Mouse (Mus musculus) forebrain, embryonic 12.5 days (tissue): ENCODE results near the gene Vps4b. TPM values are rescaled to one million over a fixed set of nuclear protein-coding genes. Genes with fewer than 3 reads are reported as not detected.
A peak's percentile ranks its signal among the peaks of the same experiment; 100 is the strongest.

Source experiments
- ATAC-seq: fragments of 200-750 bp; cut with Nextera tagmentation; 2 replicates; pipeline ENCODE4 v1.8.0; 2017; ENCODE audit warnings: moderate TSS enrichment; ENCODE audit not compliant: low FRiP score
- H3K27ac ChIP-seq: fragments of 300-500 bp; sonication (generic); 2 replicates; pipeline ENCODE4 v1.5.1; 2016; ENCODE audit warnings: mild to moderate bottlenecking
- H3K27me3 ChIP-seq: fragments of 300-500 bp; sonication (generic); 2 replicates; pipeline ENCODE4 v1.6.1; 2016; ENCODE audit warnings: mild to moderate bottlenecking
- H3K36me3 ChIP-seq: fragments of 300-500 bp; sonication (generic); replicated peaks from 2 replicates; pipeline ENCODE4 v1.6.1; 2016; ENCODE audit warnings: mild to moderate bottlenecking
- H3K4me1 ChIP-seq: fragments of 300-500 bp; sonication (generic); 2 replicates; pipeline ENCODE4 v1.6.1; 2016
- H3K4me2 ChIP-seq: fragments of 300-500 bp; sonication (generic); 2 replicates; pipeline ENCODE4 v1.6.1; 2016; ENCODE audit warnings: mild to moderate bottlenecking, moderate library complexity
- H3K4me3 ChIP-seq: fragments of 300-500 bp; sonication (generic); replicated peaks from 2 replicates; pipeline ENCODE4 v1.5.1; 2016; ENCODE audit warnings: mild to moderate bottlenecking
- H3K9ac ChIP-seq: fragments of 300-500 bp; sonication (generic); 2 replicates; pipeline ENCODE4 v1.6.1; 2016; ENCODE audit warnings: mild to moderate bottlenecking
- H3K9me3 ChIP-seq: fragments of 300-500 bp; sonication (generic); 2 replicates; pipeline ENCODE4 v1.6.1; 2016
- WGBS: fragments of 180-500 bp; shearing (Covaris S2); methylation state at CpG from one replicate; pipeline ENCODE4 v1.1.7; 2016; 5-methylcytosine and 5-hydroxymethylcytosine counted together
- polyA plus RNA-seq: library from polyadenylated mRNA; unstranded; fragments of >200 nt; fragmentation: Nextera tagmentation; extraction: Ambion mirVana; gene quantifications from 2 replicates; pipeline ENCODE4 v1.2.1, GENCODE M21; 2016

Gene Vps4b
- polyA plus RNA-seq, 1 experiment from 2014 or later: 61.7 TPM

DNA sequence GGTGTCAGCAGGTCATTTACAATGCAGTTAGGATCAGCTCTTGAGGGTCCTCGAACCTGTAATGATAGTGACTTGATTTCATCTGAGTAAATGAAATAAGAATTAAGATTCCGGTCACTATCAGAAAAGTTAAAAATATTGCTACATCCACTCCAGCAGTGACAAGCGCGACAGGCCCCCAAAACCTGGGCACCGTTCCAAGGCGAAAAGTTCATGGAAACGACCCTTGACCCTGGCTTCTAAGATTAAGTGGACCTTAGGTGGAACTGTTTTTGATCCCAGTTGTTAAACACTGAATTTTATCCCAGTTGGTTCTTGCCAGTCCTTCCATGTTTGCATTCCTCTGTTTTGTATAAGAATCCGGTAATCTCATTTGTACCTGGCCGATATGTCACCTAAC, 22.4 kb downstream of the Vps4b start:
- Histone ChIP-seq H3K27me3 (no peaks in the 10 kb centered on the region), H3K9ac (no peak overlapping the region), H3K4me2 (no peak overlapping the region), H3K9me3 (no peaks in the 10 kb centered on the region), H3K4me1 (no peaks in the 10 kb centered on the region), H3K4me3 (no peak overlapping the region), H3K27ac (no peak overlapping the region), H3K36me3 (peaks cover 59% of the 10 kb centered on the region)
- 96% methylated on average over 9 of the region's 9 CpGs for WGBS
- no peak for ATAC-seq

DNA sequence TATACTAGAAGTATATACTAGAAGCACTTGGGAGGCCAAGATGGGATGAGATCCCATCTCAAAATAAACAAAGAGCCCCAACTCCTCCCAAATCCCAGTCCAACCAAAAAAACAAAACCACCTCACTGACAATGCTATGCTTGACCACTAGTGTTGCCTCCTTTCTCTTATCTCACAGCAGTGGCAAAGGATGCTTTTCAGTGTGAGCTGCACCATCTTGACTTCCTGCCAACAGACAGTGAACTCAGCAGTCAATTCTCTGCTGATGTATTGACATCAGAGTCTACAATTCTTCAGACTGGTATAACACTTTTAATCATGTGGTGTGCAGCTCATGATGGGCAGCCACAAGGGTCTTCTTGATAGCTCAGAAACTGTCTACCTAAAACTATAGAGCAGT, 27.8 kb downstream of the Vps4b start:
- no peak overlapping the region for H3K9ac ChIP-seq
- H3K9me3 ChIP-seq: no peaks in the 10 kb centered on the region
- H3K4me1 ChIP-seq: no peaks in the 10 kb centered on the region
- no peak for ATAC-seq
- no peak overlapping the region for H3K4me3 ChIP-seq
- peaks cover 51% of the 10 kb centered on the region for H3K36me3 ChIP-seq
- H3K27ac ChIP-seq: no peak overlapping the region
- H3K27me3 ChIP-seq: no peaks in the 10 kb centered on the region
- no peak overlapping the region for H3K4me2 ChIP-seq

DNA sequence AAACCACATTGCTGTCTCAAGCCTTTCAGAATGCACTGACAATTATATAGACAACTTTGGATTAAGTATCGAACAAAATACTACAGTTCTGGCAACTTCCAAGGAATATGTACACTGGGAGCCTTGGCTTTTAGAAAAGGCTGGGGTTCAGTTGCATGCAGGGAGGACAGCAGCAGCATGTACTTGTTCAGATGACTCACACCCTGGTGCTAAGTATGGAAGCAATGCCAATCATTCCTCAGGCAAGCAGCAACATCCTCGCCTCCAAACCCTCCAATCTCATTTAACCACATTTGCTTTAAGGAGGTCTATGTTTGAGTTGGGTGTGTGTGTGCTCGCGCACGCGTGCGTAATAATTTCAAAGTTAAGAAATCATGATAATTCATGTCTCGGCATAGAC, 30.8 kb downstream of the Vps4b start:
- no peaks in the 10 kb centered on the region for H3K9me3 ChIP-seq
- no peak overlapping the region for H3K27ac ChIP-seq
- H3K36me3 ChIP-seq: peaks cover 31% of the 10 kb centered on the region
- H3K27me3 ChIP-seq: no peaks in the 10 kb centered on the region
- 98% methylated on average over 8 of the region's 8 CpGs for WGBS
- H3K9ac ChIP-seq: no peak overlapping the region
- H3K4me3 ChIP-seq: no peak overlapping the region
- no peaks in the 10 kb centered on the region for H3K4me1 ChIP-seq
- H3K4me2 ChIP-seq: no peak overlapping the region
- ATAC-seq: no peak

DNA sequence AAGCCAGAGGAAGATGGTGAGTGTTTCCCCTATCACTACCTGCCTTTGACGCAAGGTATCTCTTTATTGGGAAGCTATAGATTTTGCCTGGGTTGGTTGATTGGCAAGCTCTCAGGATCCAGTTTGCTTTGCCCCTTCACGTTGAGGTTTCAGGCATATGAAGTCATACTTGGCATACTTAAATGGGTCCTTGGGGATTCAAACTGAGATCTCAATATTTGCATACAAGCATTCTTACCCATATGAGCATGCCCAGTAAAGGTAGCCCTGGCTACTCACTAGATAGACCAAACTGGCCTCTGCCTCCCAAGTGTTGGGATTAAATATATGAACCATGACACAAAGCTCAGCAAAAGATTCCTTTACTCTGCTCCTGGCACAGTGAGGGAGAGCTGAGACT, 31.7 kb downstream of the Vps4b start:
- Histone ChIP-seq H3K9me3 (no peaks in the 10 kb centered on the region), H3K4me2 (no peak overlapping the region), H3K27ac (no peak overlapping the region), H3K36me3 (peaks cover 24% of the 10 kb centered on the region), H3K9ac (no peak overlapping the region), H3K4me1 (no peaks in the 10 kb centered on the region), H3K4me3 (no peak overlapping the region), H3K27me3 (no peaks in the 10 kb centered on the region)
- ATAC-seq: no peak
- 90% methylated on average over 2 of the region's 2 CpGs for WGBS

DNA sequence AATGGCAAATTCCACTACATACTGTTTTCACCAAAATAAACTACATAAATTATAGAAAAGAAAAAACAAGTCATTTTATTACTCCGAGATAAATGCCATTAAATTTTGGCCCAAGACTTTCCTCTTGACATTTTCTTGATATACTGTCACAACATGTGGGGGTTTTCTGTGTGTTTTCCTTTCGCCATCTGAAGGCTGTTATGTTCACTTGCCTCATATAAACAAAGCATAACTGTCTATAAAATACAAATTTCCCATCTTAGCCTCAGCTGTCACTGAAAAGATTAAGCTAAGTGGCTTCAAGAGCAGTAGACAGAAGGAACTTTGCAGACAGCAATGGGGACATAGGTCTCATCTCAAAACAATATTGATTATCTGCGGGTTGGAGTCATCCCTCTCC, 32.2 kb downstream of the Vps4b start:
- 93% methylated on average over 3 of the region's 3 CpGs for WGBS
- Histone ChIP-seq H3K27me3 (no peaks in the 10 kb centered on the region), H3K4me1 (no peaks in the 10 kb centered on the region), H3K9me3 (no peaks in the 10 kb centered on the region), H3K36me3 (peaks cover 24% of the 10 kb centered on the region), H3K9ac (no peak overlapping the region), H3K4me3 (no peak overlapping the region), H3K4me2 (no peak overlapping the region), H3K27ac (no peak overlapping the region)
- no peak for ATAC-seq

DNA sequence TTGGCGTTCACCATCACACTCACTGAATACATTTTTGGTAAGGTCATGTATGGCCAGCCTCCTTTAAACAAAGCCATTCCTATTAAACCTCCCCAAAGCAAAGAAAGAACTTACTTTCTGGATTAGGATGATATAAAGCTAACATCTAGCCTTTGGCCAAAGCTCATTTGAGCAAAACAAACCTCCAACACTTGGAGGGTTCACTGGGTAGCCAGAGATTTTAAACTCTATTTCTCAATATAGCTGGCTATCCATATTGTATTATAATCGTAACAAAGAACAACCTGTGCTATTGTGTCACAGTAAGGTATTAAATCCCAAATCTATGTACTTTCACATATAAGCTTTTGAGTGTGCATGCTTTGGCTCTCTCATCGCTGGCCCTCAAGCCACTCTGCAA, 35.8 kb downstream of the Vps4b start:
- peaks cover 8% of the 10 kb centered on the region; the same call in 1 of the 2 replicates for H3K36me3 ChIP-seq
- H3K4me3 ChIP-seq: no peak overlapping the region
- H3K27ac ChIP-seq: no peak overlapping the region
- H3K4me1 ChIP-seq: peaks cover 9% of the 10 kb centered on the region
- H3K27me3 ChIP-seq: no peaks in the 10 kb centered on the region
- no peak overlapping the region for H3K4me2 ChIP-seq
- ATAC-seq: no peak
- 91% methylated on average over 3 of the region's 3 CpGs for WGBS
- no peak overlapping the region for H3K9ac ChIP-seq
- no peaks in the 10 kb centered on the region for H3K9me3 ChIP-seq

DNA sequence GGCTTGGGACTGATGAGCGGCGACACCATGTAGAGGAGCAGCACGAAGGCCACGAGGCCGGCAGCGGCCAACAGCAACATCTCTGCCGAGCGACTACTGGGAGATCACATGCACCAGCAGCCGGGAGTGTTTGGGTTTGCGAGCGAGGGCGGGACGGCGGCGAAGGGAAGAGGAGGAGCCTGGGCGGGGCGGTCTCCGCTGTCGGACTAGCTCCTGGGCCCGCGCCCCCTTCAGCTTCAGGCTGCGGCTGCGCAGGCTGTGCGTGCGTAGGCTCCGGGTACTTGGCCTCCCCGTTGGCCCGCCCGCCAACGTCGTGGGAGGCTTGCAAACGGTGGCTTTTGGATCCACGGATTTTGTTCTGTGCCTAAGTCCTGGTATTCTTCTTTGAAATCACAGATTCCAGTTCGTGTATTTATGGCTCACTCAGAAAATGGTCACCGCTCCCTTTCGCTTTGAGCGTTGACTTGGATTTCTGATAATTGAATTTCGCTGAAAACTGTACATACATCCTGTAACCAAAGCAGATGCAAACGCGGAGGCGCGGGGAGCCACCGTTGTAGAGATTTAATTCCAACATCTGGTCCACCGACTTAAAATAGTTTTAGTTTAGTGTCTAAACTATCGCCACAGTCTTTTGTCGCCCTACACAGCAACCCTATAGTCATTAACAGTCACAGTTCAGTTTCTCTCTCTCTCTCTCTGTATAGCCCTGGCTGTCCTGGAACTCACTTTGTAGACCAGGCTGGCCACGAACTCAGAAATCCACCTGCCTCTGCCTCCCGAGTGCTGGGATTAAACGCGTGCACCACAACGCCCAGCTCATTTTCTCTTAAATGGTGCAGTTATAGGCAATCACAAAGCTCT, 36.7 kb downstream of the Vps4b start, which contains the start of gene Kdsr:
Gene Kdsr (minus strand): TSS at position 156 of the 864 bp plus-strand sequence.
- peak within 1 kb of the TSS; percentile 91 for H3K4me2 ChIP-seq
- H3K27ac ChIP-seq: peak within 1 kb of the TSS; percentile 88
- no peaks in the 10 kb centered on the region for H3K27me3 ChIP-seq
- peak; percentile 98 for ATAC-seq
- no peaks in the 10 kb centered on the region for H3K9me3 ChIP-seq
- H3K36me3 ChIP-seq: peaks cover 4% of the 10 kb centered on the region; the same call in 1 of the 2 replicates
- WGBS: 3% methylated on average over 51 of the region's 51 CpGs
- peaks cover 9% of the 10 kb centered on the region for H3K4me1 ChIP-seq
- H3K9ac ChIP-seq: peak within 1 kb of the TSS; percentile 76
- peak within 1 kb of the TSS; percentile 67 for H3K4me3 ChIP-seq

DNA sequence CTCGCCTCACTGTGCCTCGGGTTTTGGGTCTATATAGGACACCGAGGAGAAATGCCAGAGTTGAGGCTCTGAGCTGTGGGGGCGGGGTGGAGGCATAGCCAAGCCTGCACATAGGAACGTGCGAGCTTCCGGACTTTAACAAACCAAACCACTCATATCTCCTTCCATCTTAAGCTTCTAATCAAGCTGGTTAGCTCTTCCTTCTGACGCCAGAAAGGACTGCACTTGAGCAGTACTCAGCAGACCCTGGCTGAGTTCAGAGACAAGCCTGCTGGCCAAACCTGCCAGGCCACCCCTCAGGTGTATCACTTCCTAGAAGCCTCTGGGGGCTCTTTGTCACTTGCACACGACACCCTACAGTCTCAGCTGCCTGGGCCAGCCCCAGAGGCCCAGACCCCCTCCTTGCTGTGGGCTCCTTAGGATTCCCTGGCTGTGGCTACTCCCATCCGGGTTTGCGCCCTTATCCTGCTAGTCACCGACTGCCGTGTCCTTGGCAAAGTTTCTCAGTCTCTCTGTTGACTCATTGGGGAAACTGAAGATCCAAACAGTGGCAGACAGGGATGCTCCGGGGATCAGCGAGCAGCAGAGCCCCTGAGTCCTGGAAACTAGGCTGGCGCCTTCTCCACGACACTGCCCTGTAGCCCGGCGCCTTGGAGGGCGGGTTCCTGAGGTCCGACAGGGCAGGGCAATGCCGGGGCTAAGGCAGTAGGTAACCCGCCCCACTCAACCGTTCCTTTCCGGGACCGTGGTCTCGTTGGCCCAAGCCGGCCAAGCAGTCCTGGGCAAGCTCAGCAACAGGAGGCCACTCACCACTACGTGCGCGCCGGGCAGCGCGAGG, 37.6 kb downstream of the Vps4b start:
- no peaks in the 10 kb centered on the region for H3K27me3 ChIP-seq
- H3K4me2 ChIP-seq: peak overlapping the region; percentile 91
- peak overlapping the region; percentile 67 for H3K4me3 ChIP-seq
- H3K4me1 ChIP-seq: peaks cover 9% of the 10 kb centered on the region
- peak; percentile 34 for ATAC-seq
- H3K27ac ChIP-seq: peak overlapping the region; percentile 70
- 4% methylated on average over 34 of the region's 34 CpGs for WGBS
- H3K36me3 ChIP-seq: no peaks in the 10 kb centered on the region
- H3K9ac ChIP-seq: peak overlapping the region; percentile 76
- no peaks in the 10 kb centered on the region for H3K9me3 ChIP-seq

DNA sequence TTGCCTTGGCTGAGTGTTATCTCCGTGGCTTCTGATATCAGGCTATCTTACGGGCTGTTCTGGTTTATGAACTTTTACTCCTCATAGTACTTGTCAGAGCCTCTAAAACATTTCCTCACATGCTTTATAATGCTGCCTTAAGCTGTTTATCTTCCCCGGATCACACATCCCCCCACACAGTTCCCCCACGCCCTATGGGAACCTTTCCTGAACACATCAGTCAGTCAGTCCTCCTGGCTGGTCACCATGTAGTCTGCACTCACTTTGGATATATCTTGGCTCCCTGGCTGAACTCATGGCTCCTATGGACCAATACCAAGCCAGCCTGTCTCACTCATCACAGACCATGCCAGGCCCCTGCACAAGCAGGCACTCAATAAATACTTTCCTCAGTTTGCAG, 39.9 kb downstream of the Vps4b start:
- Histone ChIP-seq H3K36me3 (no peaks in the 10 kb centered on the region), H3K27me3 (no peaks in the 10 kb centered on the region), H3K9ac (no peak overlapping the region), H3K27ac (no peak overlapping the region), H3K4me2 (no peak overlapping the region), H3K4me3 (no peak overlapping the region), H3K4me1 (peaks cover 9% of the 10 kb centered on the region), H3K9me3 (no peaks in the 10 kb centered on the region)
- no peak for ATAC-seq
- 91% methylated on average over 4 of the region's 4 CpGs for WGBS

DNA sequence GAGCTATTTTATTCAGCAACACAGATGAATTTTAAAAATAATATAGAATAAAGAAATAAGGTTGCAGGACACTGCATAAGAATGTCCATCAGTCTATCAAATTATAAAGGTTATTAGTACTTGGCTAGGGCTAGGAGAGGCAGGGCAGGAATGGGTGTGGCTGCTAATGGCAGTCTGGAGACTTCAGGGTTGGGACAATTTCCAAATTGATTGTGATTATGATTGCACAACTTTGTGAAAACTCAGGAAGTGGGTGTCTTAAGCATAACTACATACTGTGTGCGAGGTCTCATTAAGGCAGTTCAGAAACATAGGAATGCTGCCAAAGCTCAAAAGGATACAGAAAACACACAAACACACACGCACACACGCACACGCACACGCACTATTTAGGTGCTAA, 44.5 kb downstream of the Vps4b start:
- H3K9me3 ChIP-seq: no peaks in the 10 kb centered on the region
- H3K4me3 ChIP-seq: no peak overlapping the region
- 93% methylated on average over 5 of the region's 5 CpGs for WGBS
- H3K27ac ChIP-seq: no peak overlapping the region
- peaks cover 8% of the 10 kb centered on the region for H3K36me3 ChIP-seq
- no peaks in the 10 kb centered on the region for H3K27me3 ChIP-seq
- no peaks in the 10 kb centered on the region for H3K4me1 ChIP-seq
- H3K9ac ChIP-seq: no peak overlapping the region
- H3K4me2 ChIP-seq: no peak overlapping the region
- no peak for ATAC-seq

DNA sequence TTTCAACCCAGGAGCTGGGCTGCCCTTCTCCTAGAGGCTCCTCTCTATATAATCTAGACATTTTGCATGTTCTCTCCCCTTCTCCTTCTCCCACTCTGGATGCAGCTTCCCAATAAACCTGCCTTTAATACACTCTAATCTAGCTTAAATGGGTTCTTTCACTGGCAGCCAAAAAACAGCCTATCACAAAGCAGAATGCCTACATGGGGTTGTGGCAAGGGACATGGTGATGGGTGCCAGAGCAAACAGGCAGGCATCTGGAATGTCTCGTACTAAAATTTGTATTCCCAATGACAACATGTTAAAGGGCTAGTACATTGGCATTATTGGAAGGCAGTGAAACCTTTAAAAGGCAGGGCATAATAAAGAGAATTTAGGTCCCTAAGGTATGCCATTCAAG, 45.9 kb downstream of the Vps4b start:
- H3K4me1 ChIP-seq: no peaks in the 10 kb centered on the region
- H3K36me3 ChIP-seq: peaks cover 20% of the 10 kb centered on the region
- 91% methylated on average over 1 of the region's 1 CpGs for WGBS
- no peaks in the 10 kb centered on the region for H3K27me3 ChIP-seq
- no peak for ATAC-seq
- H3K4me2 ChIP-seq: no peak overlapping the region
- no peak overlapping the region for H3K27ac ChIP-seq
- no peak overlapping the region for H3K9ac ChIP-seq
- no peaks in the 10 kb centered on the region for H3K9me3 ChIP-seq
- no peak overlapping the region for H3K4me3 ChIP-seq

DNA sequence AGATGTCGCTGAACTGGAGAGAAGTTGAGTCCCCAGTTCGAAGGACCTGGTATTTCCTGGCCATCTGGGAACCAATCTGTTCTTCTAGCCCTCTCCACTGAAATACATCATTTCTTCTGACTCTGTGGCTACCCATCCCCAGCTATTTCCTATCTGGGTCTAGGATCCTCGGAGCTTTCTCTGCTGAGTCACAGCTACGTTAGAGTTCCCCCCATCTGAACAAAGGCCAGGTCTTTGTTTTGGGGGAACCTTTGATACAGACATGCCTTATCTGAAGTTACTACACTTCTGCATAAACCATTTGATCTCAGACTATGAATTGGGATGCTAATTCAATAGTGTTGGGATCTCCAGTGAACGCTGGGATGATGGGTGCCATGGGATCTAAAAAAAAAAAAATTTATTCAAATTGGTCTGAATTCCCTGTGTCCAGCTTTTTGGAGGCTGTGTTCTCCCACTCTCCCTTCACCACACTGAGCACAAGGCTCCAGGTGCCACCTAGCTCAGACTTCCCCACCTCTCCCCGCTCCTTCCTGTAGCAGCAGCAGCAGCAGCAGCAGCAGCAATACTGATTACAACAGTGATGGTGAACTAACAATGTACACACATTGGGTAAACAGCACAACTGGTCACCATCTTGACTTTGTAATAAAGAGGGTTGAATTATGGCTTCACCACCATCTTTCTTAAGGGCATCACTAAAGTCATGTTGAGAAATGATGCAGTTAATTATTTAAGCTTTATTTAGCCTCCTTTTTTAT, 47.8 kb downstream of the Vps4b start:
- H3K27me3 ChIP-seq: no peaks in the 10 kb centered on the region
- WGBS: 91% methylated on average over 6 of the region's 6 CpGs
- H3K4me3 ChIP-seq: no peak overlapping the region
- no peaks in the 10 kb centered on the region for H3K9me3 ChIP-seq
- no peak for ATAC-seq
- H3K9ac ChIP-seq: no peak overlapping the region
- no peak overlapping the region for H3K27ac ChIP-seq
- H3K4me1 ChIP-seq: no peaks in the 10 kb centered on the region
- peaks cover 20% of the 10 kb centered on the region for H3K36me3 ChIP-seq
- no peak overlapping the region for H3K4me2 ChIP-seq
